Mouse (Mus musculus) kidney, adult 2 months (tissue): ENCODE measurements around the gene Rbbp5.

Experiments
- CTCF ChIP-seq: fragments of 200-500 bp; conservative IDR thresholded peaks from 2 replicates; pipeline ENCODE4 v1.5.1; 2011; ENCODE audit warnings: low read depth, mild to moderate bottlenecking, control low read depth, low read length, moderate library complexity, mixed read lengths; ENCODE audit not compliant: insufficient read depth, insufficient read length
- POLR2A ChIP-seq: fragments of 200-500 bp; IDR thresholded peaks from one replicate; pipeline ENCODE4 v1.6.1; 2011; ENCODE audit warnings: low read depth, low read length, control low read depth

DNA sequence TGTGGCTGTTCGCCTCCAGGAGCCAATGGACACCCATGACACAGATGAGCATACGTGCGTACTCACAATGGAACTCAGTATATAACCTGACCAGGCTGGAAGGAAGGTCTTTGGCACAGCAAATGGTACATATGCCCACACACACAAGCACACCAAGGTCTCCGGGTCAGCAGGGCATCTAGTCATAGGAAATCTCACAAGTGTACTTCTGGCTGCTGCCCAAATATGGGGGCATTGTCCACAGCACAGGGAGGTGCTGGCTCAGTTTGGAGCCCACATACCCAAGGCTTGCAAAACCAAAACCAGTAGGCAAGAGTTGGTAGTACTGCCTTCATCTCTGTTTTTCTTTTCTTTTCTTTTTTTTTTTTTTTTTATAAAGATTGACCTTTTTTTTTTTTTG is 58.4 kb downstream of the Rbbp5 start:
- TF ChIP-seq POLR2A (no peak), CTCF (no peak)
